Mouse (Mus musculus): ENCODE data around the gene Aifm1. TPM values are rescaled to one million over a fixed set of nuclear protein-coding genes. Genes with fewer than 3 reads are reported as not detected.

Gene Aifm1
- 203 TPM for polyA plus RNA-seq (2014; fragmentation: Illumina TruSeq; extraction: RNeasy Lipid Tissue Mini Kit (QIAGEN cat#74804); ENCODE audit: low read depth, low replicate concordance)

DNA sequence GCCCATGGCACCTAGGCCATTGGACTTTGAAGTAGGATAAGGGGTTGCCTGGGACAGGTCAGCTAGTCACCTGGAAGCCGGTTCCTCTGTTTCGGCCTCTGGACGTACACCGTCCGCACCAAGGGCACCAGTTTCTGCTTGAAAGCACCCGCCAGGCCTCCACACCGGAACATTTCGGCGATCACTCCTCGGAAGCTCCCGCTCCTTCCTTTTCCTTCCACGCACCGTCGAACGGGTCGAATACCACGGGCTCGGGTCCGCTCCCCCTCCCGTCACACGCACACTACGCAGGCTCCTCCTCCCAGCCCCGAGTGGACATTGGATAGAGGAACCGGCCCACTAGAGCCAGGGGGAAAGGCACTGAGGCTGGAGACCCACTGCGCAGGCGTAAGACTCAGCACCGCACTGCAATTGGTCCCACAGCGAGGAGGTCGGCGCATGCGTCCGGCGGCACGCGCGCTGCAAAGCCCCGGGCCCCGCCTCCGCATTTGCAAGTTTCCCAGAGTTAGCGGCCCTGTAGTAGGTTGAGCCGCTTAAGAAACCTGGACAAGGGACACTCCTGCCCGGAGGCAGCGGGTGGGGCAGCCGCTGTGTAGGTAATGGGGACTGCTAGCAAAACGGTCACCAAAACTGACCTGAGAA lies at the start of gene Aifm1:
TSS of gene Aifm1 (minus strand) at position 398 of the 642 bp plus-strand sequence.

GRCm38 (mm10) chrX:48518808-48519548 lies 5.6 kb upstream of the Aifm1 start, which contains the start of gene Rab33a:
Rab33a (plus strand) TSS chrX:48519285.

DNA sequence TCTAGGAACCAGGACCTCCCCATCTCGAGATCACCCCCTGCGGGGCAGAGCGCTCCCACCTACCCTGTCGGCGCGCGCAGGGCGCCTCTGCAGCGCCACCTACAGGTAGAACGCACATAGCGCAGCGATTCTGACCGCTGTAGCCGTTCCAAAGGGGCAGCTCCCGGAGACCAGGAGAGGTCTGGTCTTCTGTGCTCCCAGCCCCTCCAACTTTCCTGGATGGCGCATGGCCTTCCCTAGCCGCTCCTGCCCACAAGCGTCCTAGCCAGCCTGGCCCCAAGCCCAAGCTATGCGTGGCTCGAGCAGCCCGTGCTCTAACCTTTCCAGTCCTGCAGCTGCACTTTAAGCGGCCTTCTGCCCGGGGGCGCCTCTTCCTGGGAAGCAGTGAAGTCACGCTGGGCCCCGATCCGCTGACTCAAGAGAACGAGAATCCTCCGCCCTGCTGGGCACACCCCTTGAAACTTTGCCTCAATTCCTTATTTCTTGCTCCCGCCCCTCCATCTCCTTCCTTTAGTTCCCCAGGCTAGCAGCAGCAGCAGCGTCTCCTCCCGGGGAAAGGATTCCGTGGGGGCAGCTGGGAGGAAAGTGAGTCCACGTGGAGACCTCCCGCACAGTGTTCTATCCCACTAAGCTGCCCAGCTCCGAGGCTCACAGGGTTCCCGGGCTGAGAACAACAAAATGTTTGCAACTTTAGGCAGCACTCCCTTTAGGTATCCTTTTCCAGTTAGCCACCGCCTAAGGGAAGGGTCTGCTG lies 50.4 kb downstream of the Aifm1 start, which contains the start of gene Elf4:
TSS of gene Elf4 (minus strand) at position 379 of the 754 bp plus-strand sequence.

Other genes with a start within 250 kb of the Aifm1 start
- 0.57 TPM for gene Bcorl1, start 172.2 kb downstream of the Aifm1 start, polyA plus RNA-seq (2014; fragmentation: Illumina TruSeq; extraction: RNeasy Lipid Tissue Mini Kit (QIAGEN cat#74804); ENCODE audit: low read depth, low replicate concordance)
- gene Elf4, start 50.4 kb downstream of the Aifm1 start, polyA plus RNA-seq (2014; fragmentation: Illumina TruSeq; extraction: RNeasy Lipid Tissue Mini Kit (QIAGEN cat#74804); ENCODE audit: low read depth, low replicate concordance): 1.7 TPM
- gene Rab33a, start 5.7 kb upstream of the Aifm1 start, polyA plus RNA-seq (2014; fragmentation: Illumina TruSeq; extraction: RNeasy Lipid Tissue Mini Kit (QIAGEN cat#74804); ENCODE audit: low read depth, low replicate concordance): not detected
- 16.3 TPM for gene Zfp280c, start 80.9 kb upstream of the Aifm1 start, polyA plus RNA-seq (2014; fragmentation: Illumina TruSeq; extraction: RNeasy Lipid Tissue Mini Kit (QIAGEN cat#74804); ENCODE audit: low read depth, low replicate concordance)
- 13.5 TPM for gene Slc25a14, start 109.8 kb upstream of the Aifm1 start, polyA plus RNA-seq (2014; fragmentation: Illumina TruSeq; extraction: RNeasy Lipid Tissue Mini Kit (QIAGEN cat#74804); ENCODE audit: low read depth, low replicate concordance)
- not detected for gene Gpr119, start 160.9 kb upstream of the Aifm1 start, polyA plus RNA-seq (2014; fragmentation: Illumina TruSeq; extraction: RNeasy Lipid Tissue Mini Kit (QIAGEN cat#74804); ENCODE audit: low read depth, low replicate concordance)
- 6.3 TPM for gene Rbmx2, start 181.4 kb upstream of the Aifm1 start, polyA plus RNA-seq (2014; fragmentation: Illumina TruSeq; extraction: RNeasy Lipid Tissue Mini Kit (QIAGEN cat#74804); ENCODE audit: low read depth, low replicate concordance)

All from kidney, adult 10 weeks (tissue).